18 mouse cellular contexts compared by ENCODE assay signal in the genomic region with DNA sequence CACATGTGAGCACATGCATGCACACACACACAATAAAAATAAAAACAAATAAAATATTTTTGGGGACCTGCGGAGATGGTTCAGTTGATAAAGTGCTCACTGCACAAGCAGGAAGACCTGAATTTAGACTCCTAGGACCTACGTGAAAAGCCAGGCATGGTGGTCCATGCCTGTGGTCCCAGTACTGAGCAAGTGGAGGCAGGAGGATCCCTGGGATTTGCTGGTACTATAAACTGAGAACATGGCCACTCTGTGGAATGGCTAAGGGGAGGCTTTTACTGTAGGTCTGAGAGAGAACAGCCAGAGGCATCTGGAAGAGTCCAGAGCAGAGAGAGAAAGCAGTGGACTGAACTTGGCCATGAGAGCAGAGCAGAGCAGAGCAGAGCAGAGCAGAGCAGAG. TPM values are rescaled to one million over a fixed set of nuclear protein-coding genes. Genes with fewer than 3 reads are reported as not detected.
DNase-seq lines count a peak whose midpoint lies in the region; ATAC-seq lines count a peak whose summit lies in the region.
"Had no signal": no experiment of that assay in that cellular context is flagged by ENCODE, and none has a peak within 500 bp of the region (broad histone marks: within the 10 kb centered on the region; RNA-seq: fewer than 3 reads in every experiment).

No protein-coding gene starts in this region.

- H3K27ac ChIP-seq in forebrain, embryonic 12.5 days: peak overlapping the region; percentile 56
- H3K27ac ChIP-seq in forebrain, embryonic 14.5 days (ENCODE audit: low read depth, low read length): no peak overlapping the region
- peak overlapping the region; percentile 40; the same call in 1 of the 2 replicates for H3K27ac ChIP-seq in hindbrain, embryonic 10.5 days
- no peak overlapping the region for H3K27ac ChIP-seq in hindbrain, embryonic 13.5 days
- peak overlapping the region; percentile 5; the same call in 1 of the 2 replicates for H3K27ac ChIP-seq in embryonic facial prominence, embryonic 10.5 days (replicated peaks)
- no peak overlapping the region for H3K27ac ChIP-seq in limb, embryonic 11.5 days (replicated peaks; ENCODE audit: low read depth, low read length)
- H3K27ac ChIP-seq: embryonic facial prominence, embryonic 12.5 days; gastrocnemius, adult 2 months; heart, embryonic 15.5 days; intestine, embryonic 15.5 days had no signal

- DNase-seq in forebrain, embryonic 14.5 days (ENCODE audit: low spot score): no peak
- no peak for DNase-seq in hindbrain, embryonic 10.5 days (ENCODE audit: low spot score)
- no peak for DNase-seq in embryonic facial prominence, embryonic 10.5 days (ENCODE audit: low spot score)
- DNase-seq in limb, embryonic 11.5 days (ENCODE audit: low spot score): no peak
- no peak for DNase-seq in left cerebral cortex, adult 18-20 months (ENCODE audit: low spot score in 2 of 2)
- DNase-seq: adrenal gland, postnatal 10 days; cerebellum, adult 11 months; cerebellum, adult 8-10 months; cerebellum, postnatal 14 days; gastrocnemius, adult 2 months; gastrocnemius, postnatal 25 days; heart, postnatal 14 days had no signal

- H3K4me1 ChIP-seq in forebrain, embryonic 12.5 days: peaks cover 17% of the 10 kb centered on the region
- H3K4me1 ChIP-seq in forebrain, embryonic 14.5 days (ENCODE audit: control insufficient read depth, insufficient read depth, low read length): peaks cover 6% of the 10 kb centered on the region; the same call in 1 of the 2 replicates
- H3K4me1 ChIP-seq in hindbrain, embryonic 10.5 days (replicated peaks): peaks cover 20% of the 10 kb centered on the region
- peaks cover 22% of the 10 kb centered on the region for H3K4me1 ChIP-seq in hindbrain, embryonic 13.5 days (replicated peaks)
- peaks cover 29% of the 10 kb centered on the region for H3K4me1 ChIP-seq in embryonic facial prominence, embryonic 10.5 days
- peaks cover 11% of the 10 kb centered on the region; the same call in 1 of the 2 replicates for H3K4me1 ChIP-seq in limb, embryonic 11.5 days (ENCODE audit: control insufficient read depth, insufficient read depth, low read length)
- H3K4me1 ChIP-seq: heart, embryonic 15.5 days; intestine, embryonic 15.5 days had no signal

- peaks cover 17% of the 10 kb centered on the region for H3K36me3 ChIP-seq in forebrain, embryonic 12.5 days (replicated peaks)
- H3K36me3 ChIP-seq in forebrain, embryonic 14.5 days (ENCODE audit: control insufficient read depth, insufficient read depth, low read length): peaks cover 21% of the 10 kb centered on the region
- H3K36me3 ChIP-seq in hindbrain, embryonic 10.5 days: peaks cover 35% of the 10 kb centered on the region
- peaks cover 30% of the 10 kb centered on the region for H3K36me3 ChIP-seq in hindbrain, embryonic 13.5 days
- H3K36me3 ChIP-seq in embryonic facial prominence, embryonic 10.5 days (replicated peaks): peaks cover 31% of the 10 kb centered on the region
- H3K36me3 ChIP-seq in limb, embryonic 11.5 days (ENCODE audit: control insufficient read depth, insufficient read depth, low read length): no peaks in the 10 kb centered on the region
- H3K36me3 ChIP-seq: heart, embryonic 15.5 days; intestine, embryonic 15.5 days had no signal

- H3K4me3 ChIP-seq in forebrain, embryonic 12.5 days (replicated peaks): no peak overlapping the region
- no peak overlapping the region for H3K4me3 ChIP-seq in forebrain, embryonic 14.5 days (ENCODE audit: low read depth, low read length)
- H3K4me3 ChIP-seq in hindbrain, embryonic 10.5 days: no peak overlapping the region
- no peak overlapping the region for H3K4me3 ChIP-seq in hindbrain, embryonic 13.5 days
- no peak overlapping the region for H3K4me3 ChIP-seq in embryonic facial prominence, embryonic 10.5 days
- no peak overlapping the region for H3K4me3 ChIP-seq in limb, embryonic 11.5 days (ENCODE audit: low read depth, low read length)
- H3K4me3 ChIP-seq: embryonic facial prominence, embryonic 12.5 days; gastrocnemius, adult 2 months; heart, embryonic 15.5 days; intestine, embryonic 15.5 days had no signal

- 0 out of 2 replicates have a peak overlapping the region, but pooled peaks have one; percentile 6 for H3K4me2 ChIP-seq in forebrain, embryonic 12.5 days
- no peak overlapping the region for H3K4me2 ChIP-seq in forebrain, embryonic 14.5 days (ENCODE audit: low read length)
- H3K4me2 ChIP-seq in hindbrain, embryonic 13.5 days: no peak overlapping the region
- H3K4me2 ChIP-seq in limb, embryonic 11.5 days (ENCODE audit: low read depth, severe bottlenecking): no peak overlapping the region
- H3K4me2 ChIP-seq: embryonic facial prominence, embryonic 12.5 days; heart, embryonic 11.5 days; heart, embryonic 15.5 days; intestine, embryonic 15.5 days had no signal

- no peaks in the 10 kb centered on the region for H3K27me3 ChIP-seq in forebrain, embryonic 12.5 days
- H3K27me3 ChIP-seq in forebrain, embryonic 14.5 days (replicated peaks; ENCODE audit: control insufficient read depth, insufficient read depth, low read length): no peaks in the 10 kb centered on the region
- H3K27me3 ChIP-seq in hindbrain, embryonic 10.5 days (ENCODE audit: insufficient read depth, poor library complexity, severe bottlenecking): no peaks in the 10 kb centered on the region
- H3K27me3 ChIP-seq in hindbrain, embryonic 13.5 days: no peaks in the 10 kb centered on the region
- H3K27me3 ChIP-seq in embryonic facial prominence, embryonic 10.5 days (replicated peaks; ENCODE audit: low read depth, poor library complexity, severe bottlenecking): no peaks in the 10 kb centered on the region
- no peaks in the 10 kb centered on the region for H3K27me3 ChIP-seq in limb, embryonic 11.5 days (ENCODE audit: control insufficient read depth, insufficient read depth, low read length)
- H3K27me3 ChIP-seq: embryonic facial prominence, embryonic 12.5 days; heart, embryonic 15.5 days; intestine, embryonic 15.5 days had no signal

- 81% methylated on average over 2 of the region's 2 CpGs for WGBS in forebrain, embryonic 12.5 days
- 88% methylated on average over 2 of the region's 2 CpGs for WGBS in forebrain, embryonic 14.5 days
- WGBS in hindbrain, embryonic 10.5 days: 89% methylated on average over 2 of the region's 2 CpGs
- WGBS in hindbrain, embryonic 13.5 days: 83% methylated on average over 2 of the region's 2 CpGs
- WGBS in embryonic facial prominence, embryonic 10.5 days: 81% methylated on average over 2 of the region's 2 CpGs
- WGBS in limb, embryonic 11.5 days: 82% methylated on average over 2 of the region's 2 CpGs

- H3K9ac ChIP-seq in forebrain, embryonic 12.5 days: no peak overlapping the region; the same call in 1 of the 2 replicates
- no peak overlapping the region for H3K9ac ChIP-seq in forebrain, embryonic 14.5 days (ENCODE audit: low read length)
- no peak overlapping the region for H3K9ac ChIP-seq in hindbrain, embryonic 13.5 days
- no peak overlapping the region for H3K9ac ChIP-seq in limb, embryonic 11.5 days (ENCODE audit: low read length)
- H3K9ac ChIP-seq: embryonic facial prominence, embryonic 12.5 days; heart, embryonic 15.5 days; intestine, embryonic 15.5 days had no signal

- H3K9me3 ChIP-seq in forebrain, embryonic 12.5 days: no peaks in the 10 kb centered on the region
- no peaks in the 10 kb centered on the region for H3K9me3 ChIP-seq in forebrain, embryonic 14.5 days (replicated peaks; ENCODE audit: control insufficient read depth, low read length)
- H3K9me3 ChIP-seq in hindbrain, embryonic 10.5 days: no peaks in the 10 kb centered on the region
- H3K9me3 ChIP-seq in hindbrain, embryonic 13.5 days: no peaks in the 10 kb centered on the region
- H3K9me3 ChIP-seq in embryonic facial prominence, embryonic 10.5 days: no peaks in the 10 kb centered on the region
- H3K9me3 ChIP-seq in limb, embryonic 11.5 days (ENCODE audit: control insufficient read depth, low read length): no peaks in the 10 kb centered on the region
- H3K9me3 ChIP-seq: embryonic facial prominence, embryonic 12.5 days; heart, embryonic 15.5 days; intestine, embryonic 15.5 days had no signal

- 0 out of 2 replicates have a peak, but pooled peaks have one; percentile 27 for ATAC-seq in forebrain, embryonic 12.5 days (ENCODE audit: low FRiP score)
- no peak; the same call in 1 of the 2 replicates for ATAC-seq in forebrain, embryonic 14.5 days
- no peak for ATAC-seq in hindbrain, embryonic 13.5 days (ENCODE audit: low FRiP score)
- peak; percentile 57; the same call in 1 of the 2 replicates for ATAC-seq in limb, embryonic 11.5 days (ENCODE audit: insufficient number of reproducible peaks, low FRiP score, low TSS enrichment, low read depth)
- ATAC-seq: intestine, embryonic 15.5 days had no signal

RNA-seq across cellular contexts. Expression of a gene that starts 48.6 kb away (rescaled TPM):
- 69.2 and 75.3 TPM in 2 replicates for polyA plus RNA-seq in forebrain, embryonic 12.5 days (2016; fragmentation: Nextera tagmentation; extraction: Ambion mirVana)
- polyA plus RNA-seq in forebrain, embryonic 14.5 days (2014; fragmentation: Nextera tagmentation; extraction: Ambion mirVana): 83.3 and 90.2 TPM in 2 replicates
- polyA plus RNA-seq in hindbrain, embryonic 10.5 days (2016; fragmentation: Nextera tagmentation; extraction: Ambion mirVana): 35.7 and 43.6 TPM in 2 replicates
- 80.6 and 82.1 TPM in 2 replicates for polyA plus RNA-seq in hindbrain, embryonic 13.5 days (2015; fragmentation: Nextera tagmentation; extraction: Ambion mirVana)
- polyA plus RNA-seq in embryonic facial prominence, embryonic 10.5 days (2016; fragmentation: Nextera tagmentation; extraction: Ambion mirVana): 31.4 and 33.4 TPM in 2 replicates
- 33.3 and 34.4 TPM in 2 replicates for polyA plus RNA-seq in limb, embryonic 11.5 days (2014; fragmentation: Nextera tagmentation; extraction: Ambion mirVana)
- 10 to 100 TPM; 35.6 to 36.7 TPM for total RNA-seq in left cerebral cortex, adult 18-20 months (2021)

Comparison
In these comparisons a context has a peak if more than half of its experiments do, and no peak if none do; other contexts are left out.
1. ATAC-seq: peak in forebrain, embryonic 12.5 days (single experiment) and limb, embryonic 11.5 days (single experiment); none in forebrain, embryonic 14.5 days (single experiment) and hindbrain, embryonic 13.5 days (single experiment).
2. H3K27ac ChIP-seq: peak in forebrain, embryonic 12.5 days (single experiment), hindbrain, embryonic 10.5 days (single experiment) and embryonic facial prominence, embryonic 10.5 days (single experiment); none in forebrain, embryonic 14.5 days (single experiment), hindbrain, embryonic 13.5 days (single experiment) and limb, embryonic 11.5 days (single experiment).